Mouse (Mus musculus) spleen, adult 2 months (tissue): ENCODE results near the gene Il10.

Experiments
- CTCF ChIP-seq: fragments of 200-500 bp; IDR thresholded peaks from 2 replicates; pipeline ENCODE4 v1.5.1; 2011; ENCODE audit warnings: mild to moderate bottlenecking, inconsistent platforms; ENCODE audit not compliant: insufficient read depth, insufficient read length, insufficient replicate concordance; ENCODE audit errors: extremely low read depth
- POLR2A ChIP-seq: fragments of 200-500 bp; IDR thresholded peaks from 2 replicates; pipeline ENCODE4 v1.6.1; 2011; ENCODE audit warnings: low read depth, low read length, inconsistent platforms

- no peak for TF ChIP-seq CTCF
- TF ChIP-seq POLR2A, result no peak
These were observed 28.6 kb downstream of the Il10 start for GRCm38 (mm10) chr1:131048121-131048863.
